Mouse (Mus musculus): ENCODE measurements around the gene Siva1.
A peak's percentile ranks its signal among the peaks of the same experiment; 100 is the strongest.

Siva1 gene

DNA sequence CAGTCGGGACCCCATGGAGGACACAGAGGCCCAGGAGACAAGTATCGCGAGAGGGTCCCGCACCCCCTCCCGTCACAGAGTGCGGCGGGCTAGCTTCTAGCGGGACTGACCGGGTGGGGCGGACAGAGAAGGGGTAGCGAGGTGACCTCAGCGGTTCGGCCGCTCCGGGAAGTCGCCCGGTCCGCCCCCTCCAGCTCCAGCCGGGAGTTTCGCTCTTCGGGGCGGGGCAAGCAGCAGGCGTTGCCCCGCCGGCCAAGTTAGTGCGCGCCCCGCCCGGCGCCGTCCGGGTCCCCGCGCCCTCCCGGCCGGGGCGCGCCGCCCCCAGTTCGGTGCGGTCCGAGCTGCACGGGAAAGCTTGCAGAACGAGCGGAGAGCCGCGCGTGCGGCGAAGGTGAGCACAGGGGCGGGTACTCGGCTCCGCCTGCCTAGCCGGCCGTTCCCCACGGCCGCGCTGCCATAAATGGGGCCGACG lies 34.1 kb downstream of the Siva1 start, which contains the start of gene Zbtb42:
TSS of gene Zbtb42 (plus strand) at position 274 of the 472 bp plus-strand sequence.
- DNase-seq (ENCODE audit: low read depth, low spot score), result peak; percentile 44

DNA sequence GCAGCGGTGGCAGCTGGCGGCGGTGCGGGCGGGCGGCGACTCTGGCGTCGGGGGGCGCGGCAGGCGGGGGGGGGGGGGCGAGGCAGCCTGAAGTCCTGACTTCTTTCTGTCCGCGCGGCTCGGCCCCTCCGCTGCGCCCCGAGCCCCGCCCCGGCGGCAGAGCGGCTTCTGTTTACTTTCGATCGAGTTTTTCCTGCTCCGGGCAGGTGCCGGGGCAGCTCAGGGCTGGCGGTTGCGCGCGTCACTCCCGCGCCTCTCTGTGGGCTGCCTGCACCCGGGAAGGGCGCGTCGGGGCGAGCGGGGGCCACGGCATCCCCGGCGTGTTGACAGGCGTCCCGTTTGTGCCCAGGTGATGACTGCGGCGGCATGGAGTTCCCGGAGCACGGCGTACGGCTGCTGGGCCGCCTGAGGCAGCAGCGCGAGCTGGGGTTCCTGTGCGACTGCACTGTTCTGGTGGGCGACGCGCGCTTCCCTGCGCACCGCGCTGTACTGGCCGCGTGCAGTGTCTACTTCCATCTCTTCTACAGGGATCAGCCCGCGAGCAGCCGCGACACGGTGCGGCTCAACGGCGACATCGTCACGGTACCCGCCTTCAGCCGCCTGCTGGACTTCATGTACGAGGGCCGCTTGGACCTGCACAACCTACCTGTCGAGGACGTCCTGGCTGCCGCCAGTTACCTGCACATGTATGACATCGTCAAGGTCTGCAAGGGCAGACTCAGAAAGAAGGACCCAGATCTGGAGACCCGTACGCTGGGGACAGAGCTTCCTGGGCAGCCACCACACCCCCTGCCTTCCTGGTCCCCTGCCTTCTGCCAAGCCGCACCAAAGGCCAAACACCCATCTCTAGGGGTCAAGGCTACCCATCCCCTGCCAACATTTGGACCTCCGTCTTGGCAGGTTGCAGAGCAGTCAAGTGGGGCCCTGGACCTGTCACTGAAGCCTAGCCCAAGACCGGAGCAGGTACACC lies 34.8 kb downstream of the Siva1 start:
- DNase-seq (ENCODE audit: low read depth, low spot score), result peak; percentile 53

DNA sequence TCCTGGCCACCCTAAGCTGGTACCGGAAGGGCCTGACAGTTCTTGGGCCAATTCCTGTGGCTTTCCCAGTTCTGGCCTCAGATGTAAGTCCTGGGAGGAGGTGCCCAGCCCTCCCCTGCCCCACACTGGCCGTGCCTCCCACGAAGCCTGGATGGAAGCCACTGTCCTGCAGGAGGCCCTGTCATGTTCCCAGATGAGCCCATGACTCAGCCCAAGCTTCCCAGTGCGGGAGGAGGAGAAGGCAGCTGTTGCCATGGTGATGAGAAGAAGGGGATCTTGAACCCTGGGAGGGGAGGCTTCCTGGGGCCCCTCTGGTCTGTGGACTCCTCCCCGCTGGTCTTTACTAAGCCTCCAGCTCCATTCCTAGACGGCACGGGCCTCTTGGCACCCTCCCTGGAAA lies 38.9 kb downstream of the Siva1 start:
- DNase-seq (ENCODE audit: low read depth, low spot score), result peak; percentile 49

DNA sequence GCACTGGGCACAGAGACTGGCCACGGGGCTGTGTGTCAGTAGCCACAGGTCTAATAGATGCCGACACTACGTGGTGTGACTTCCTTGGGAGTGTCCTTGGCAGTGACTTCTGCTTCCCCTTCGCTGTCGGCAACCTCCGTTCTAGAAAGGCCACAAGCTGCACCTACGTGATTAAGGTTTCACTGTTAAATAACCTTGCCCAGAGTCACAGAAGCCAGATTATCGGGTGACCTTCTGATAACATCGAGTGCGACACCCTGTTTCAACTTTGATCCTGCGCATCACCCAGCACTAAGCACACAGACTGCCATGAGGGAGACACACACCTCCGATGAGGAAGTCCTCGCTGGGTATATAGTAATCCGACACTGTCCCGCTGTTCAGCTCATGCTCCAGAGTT lies 44.0 kb downstream of the Siva1 start:
- DNase-seq (ENCODE audit: low read depth, low spot score), result no peak

DNA sequence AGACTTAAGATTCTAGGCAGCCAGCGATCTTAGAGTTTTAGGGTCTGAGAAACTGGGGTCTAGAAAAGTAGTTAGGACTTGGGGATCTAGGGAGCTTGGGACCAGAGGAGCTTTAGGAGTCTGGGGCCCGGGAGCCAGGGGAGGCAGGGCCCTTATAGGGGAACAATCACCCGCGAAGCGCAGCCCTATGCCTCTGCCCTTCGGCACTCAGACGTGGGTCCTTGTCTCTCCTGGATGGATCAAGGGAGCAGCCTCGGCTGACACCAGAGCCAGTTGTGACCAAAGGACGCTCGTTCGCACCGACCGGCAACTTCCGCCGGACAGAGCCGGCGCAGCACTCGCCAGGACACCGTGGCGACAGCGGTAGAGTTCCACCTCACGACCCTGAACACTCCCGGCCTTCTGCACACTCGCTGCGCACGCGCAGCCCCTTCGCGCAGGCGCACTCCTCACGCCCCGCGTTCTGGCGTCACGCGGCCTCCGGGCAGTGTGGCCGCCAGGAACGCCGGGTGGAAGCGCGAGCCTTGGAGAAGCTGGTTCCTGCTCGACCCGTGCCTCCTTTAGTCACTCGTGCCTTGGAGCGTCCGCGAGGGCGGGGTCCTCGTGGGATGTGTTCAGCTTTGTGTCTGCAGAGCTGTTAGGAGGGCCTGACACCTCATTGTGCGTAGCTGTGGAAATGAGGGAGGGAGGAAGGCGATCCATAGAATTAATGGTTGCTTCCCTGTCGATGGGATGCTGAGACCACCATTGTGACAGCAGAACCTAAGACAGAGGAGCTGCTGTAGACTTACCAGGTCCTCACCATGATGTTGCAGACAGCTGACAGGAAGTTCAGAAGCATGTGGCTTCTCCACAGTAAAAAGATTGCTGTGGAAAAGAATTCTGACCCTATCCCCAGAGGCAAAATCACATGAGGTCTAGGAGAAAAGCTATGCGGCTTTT lies 49.0 kb downstream of the Siva1 start:
- DNase-seq (ENCODE audit: low read depth, low spot score), result peak; percentile 89

DNA sequence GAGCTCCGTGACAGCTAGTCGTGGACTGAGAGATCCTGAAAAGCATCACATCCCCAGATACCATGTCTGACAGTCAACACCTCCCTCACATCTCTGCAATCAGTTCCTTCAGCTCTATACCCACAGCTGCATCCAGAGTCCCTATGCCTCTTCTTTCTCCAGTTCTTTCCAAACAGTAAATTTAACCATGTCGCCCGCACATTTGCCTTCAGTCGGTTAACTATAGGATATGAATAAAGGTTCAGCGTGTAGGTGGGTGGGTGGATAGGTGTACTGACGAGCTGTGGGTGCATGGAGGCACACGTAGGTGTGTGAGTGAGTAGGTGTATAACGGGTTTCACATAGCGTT lies 49.6 kb downstream of the Siva1 start:
- DNase-seq (ENCODE audit: low read depth, low spot score), result no peak

DNA sequence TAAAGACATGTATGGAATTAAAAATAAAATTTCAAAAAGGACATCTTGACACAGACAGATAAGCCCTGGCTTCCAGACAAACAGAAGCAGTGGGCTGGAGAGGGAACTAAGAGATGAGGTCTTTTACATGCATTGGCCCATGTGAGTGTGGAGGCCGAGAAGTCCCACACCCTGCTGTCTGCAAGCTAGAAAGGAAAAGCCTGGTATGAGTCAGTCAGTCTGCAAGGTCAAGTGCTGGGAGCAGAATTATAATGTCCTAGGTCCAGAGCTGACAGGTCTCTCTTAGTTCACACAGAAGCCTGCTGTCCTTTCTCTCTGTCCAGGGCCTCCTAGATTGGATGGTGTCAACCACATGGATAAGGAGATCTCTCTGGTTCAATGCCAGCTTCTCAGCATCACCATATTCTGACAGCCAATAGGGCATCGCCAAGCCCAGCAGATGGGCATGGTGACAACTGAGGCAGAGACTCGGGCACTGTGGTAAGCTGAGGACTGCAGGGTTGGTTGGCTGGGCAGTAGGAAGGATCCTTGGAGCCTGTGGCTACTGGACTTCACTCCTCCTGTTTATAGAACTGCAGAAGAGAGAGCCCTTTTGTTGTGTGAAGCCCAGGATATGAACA lies 52.4 kb downstream of the Siva1 start:
- no peak for DNase-seq (ENCODE audit: low read depth, low spot score)
